Mouse (Mus musculus) myocyte (in vitro differentiated cells): ENCODE measurements around the gene Mff.

Source experiments
- E2F4 ChIP-seq: IDR thresholded peaks from one replicate; pipeline ENCODE4 v1.6.1; 2011; ENCODE audit warnings: mild to moderate bottlenecking, control low read depth, moderate library complexity; ENCODE audit not compliant: insufficient read depth
- MAX ChIP-seq: IDR thresholded peaks from one replicate; pipeline ENCODE4 v1.6.1; 2011; ENCODE audit warnings: low read depth, mild to moderate bottlenecking, control low read depth
- MYOD1 ChIP-seq, 3 experiments: IDR thresholded peaks; one replicate each; pipeline ENCODE4 v1.6.1; 2011; ENCODE audit warnings: control low read depth in 2 of 3, low read depth in 2 of 3, mild to moderate bottlenecking in 2 of 3, moderate library complexity in 1 of 3; ENCODE audit not compliant: insufficient read length in 2 of 3, control insufficient read depth in 1 of 3
- POLR2A ChIP-seq: IDR thresholded peaks from one replicate; pipeline ENCODE4 v1.6.1; 2011; ENCODE audit warnings: low read depth, mild to moderate bottlenecking, control low read depth, moderate library complexity; ENCODE audit not compliant: insufficient read length
- TCF12 ChIP-seq: IDR thresholded peaks from one replicate; pipeline ENCODE4 v1.6.1; 2011; ENCODE audit warnings: mild to moderate bottlenecking, control low read depth; ENCODE audit not compliant: poor library complexity, insufficient read depth, severe bottlenecking
- TCF3 ChIP-seq: IDR thresholded peaks from one replicate; pipeline ENCODE4 v1.6.1; 2011; ENCODE audit warnings: low read depth, control low read depth; ENCODE audit not compliant: insufficient read length
- USF1 ChIP-seq: IDR thresholded peaks from one replicate; pipeline ENCODE4 v1.6.1; 2011; ENCODE audit warnings: low read depth, mild to moderate bottlenecking, control low read depth, moderate library complexity

DNA sequence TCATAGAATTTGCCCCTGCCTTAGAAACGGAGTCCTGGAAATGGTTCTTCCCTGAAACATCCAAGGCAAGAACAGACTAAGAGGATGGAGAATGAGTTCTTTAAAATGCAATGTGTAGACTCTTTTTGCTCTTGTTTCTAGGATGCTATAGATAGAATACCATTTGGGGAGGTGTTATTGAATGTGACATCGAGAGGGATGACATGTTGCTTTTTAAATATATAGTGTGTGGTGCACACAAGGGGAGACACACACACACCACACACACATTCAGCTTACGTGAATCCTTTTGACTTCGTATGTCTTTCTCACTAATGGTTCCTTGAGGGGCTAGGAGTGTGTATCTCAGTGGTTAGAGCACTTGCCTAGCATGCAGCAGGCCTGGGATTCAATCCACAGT lies 50.6 kb downstream of the Mff start:
- TF ChIP-seq POLR2A = no peak
- no peak for TF ChIP-seq E2F4
- TF ChIP-seq TCF3 = no peak
- no peak for TF ChIP-seq USF1
- TF ChIP-seq MAX = no peak
- no peak for TF ChIP-seq TCF12
- TF ChIP-seq MYOD1 (IDR thresholded peaks at IDR 0.05; ENCODE audit: control insufficient read depth in 1 of 3, insufficient read length in 2 of 3, low read depth in 2 of 3) = no peak
